Mouse (Mus musculus): ENCODE measurements around the gene Aurka.

The Aurka gene

DNA sequence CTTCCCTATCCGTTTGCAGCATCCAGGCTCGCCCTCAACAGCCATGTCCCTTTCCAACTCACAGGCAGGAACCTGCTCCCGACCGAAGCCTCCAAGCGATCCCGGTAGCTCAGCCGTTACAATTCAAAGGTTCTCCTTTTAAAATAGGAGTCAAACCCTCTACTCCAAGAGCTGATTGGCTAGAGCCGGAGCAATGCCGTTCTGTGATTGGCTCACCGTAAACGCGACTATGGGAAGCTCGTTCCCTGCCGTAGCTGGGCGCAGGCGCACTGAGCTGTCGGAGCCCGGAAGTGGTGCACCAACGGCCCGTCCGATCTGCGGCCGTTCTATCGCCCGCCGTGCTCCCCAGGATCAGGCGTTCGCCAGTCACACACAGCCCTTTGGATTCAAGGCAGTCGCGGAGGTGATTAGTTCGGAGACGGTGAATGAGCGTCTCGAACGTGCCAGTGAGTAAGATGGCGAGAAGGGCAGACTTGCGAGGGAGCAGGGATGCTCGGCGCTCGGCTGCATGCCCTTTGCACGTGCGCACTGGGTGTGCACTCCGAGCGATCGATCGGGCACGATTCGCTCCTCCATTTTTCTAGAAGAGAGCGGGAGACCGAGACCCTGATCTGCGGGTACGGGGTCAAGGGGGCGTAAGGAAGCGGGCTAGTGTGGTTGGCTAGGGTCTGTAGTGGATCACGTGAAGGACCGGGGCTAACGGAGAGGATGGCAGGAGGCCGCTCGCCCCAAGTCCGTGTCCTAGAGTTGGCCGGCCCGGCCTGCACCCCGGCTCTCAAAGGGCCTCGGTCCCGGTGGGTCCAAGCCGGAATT is at the start of gene Aurka, which contains the start of gene Cstf1:
Gene Aurka, minus strand, starts transcription at position 125 of the 813 bp plus-strand sequence.
Gene Cstf1, plus strand, starts transcription at position 271 of the 813 bp plus-strand sequence.
- DNase-seq (ENCODE audit: low read depth), result peak; percentile 92

DNA sequence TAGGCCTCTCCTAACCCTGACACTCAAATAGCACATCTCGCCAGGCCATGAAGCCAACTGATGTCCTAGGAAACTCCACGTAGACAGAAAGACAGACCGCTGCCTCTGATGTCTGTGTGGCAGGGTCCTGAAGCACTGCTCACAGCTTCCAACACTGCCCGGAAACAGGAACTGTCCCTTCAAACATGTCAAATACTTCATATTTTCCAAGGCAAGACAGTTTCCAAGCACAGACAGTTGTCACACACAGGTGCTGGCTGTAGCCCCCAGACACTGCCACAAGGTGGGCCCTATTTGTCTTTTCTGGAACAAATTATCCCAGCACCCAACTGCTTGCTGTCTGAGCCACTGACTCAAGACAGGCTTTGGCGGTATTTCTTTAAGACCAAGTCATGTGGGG is 47.9 kb upstream of the Aurka start:
- DNase-seq (ENCODE audit: low read depth), result no peak

DNA sequence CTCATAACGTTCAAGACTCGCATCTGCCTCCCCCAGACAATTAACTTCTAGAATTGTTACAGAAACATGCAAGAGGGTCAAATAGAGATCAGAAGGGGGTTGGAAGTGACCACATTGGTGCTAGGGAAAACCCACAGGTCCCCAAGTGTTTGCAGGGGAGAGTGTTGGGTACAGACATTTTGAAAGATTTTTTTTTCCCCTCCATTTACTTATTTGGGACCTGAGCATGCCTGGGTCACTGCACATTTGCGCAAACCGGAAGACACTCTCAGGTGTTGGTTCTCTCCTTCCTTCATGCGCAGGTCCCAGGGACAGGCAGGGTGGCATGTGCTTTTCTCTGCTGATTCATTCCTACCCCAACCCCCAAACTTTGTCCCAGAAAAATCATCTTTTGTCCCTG is 46.5 kb upstream of the Aurka start:
- no peak for DNase-seq (ENCODE audit: low read depth)

DNA sequence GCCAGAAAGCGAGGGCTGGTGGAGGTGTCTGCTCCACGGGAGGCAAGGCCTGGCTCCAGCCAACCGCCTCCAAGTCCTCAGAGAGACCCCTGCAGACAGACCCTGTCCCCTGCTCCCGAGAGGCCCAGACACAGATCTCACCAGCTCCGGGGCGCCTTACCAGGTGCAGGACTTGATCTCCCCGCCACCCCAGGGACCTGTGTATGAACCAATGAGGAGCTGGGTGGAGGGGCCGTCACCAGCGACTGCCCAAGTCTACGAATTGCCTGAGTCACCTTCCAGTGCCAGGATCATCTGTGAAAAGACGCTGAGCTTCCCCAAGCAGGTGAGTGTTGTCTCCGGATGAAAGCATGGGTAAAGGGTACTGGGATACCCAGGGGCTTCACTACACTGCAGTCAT is 45.9 kb upstream of the Aurka start:
- DNase-seq (ENCODE audit: low read depth), result no peak

DNA sequence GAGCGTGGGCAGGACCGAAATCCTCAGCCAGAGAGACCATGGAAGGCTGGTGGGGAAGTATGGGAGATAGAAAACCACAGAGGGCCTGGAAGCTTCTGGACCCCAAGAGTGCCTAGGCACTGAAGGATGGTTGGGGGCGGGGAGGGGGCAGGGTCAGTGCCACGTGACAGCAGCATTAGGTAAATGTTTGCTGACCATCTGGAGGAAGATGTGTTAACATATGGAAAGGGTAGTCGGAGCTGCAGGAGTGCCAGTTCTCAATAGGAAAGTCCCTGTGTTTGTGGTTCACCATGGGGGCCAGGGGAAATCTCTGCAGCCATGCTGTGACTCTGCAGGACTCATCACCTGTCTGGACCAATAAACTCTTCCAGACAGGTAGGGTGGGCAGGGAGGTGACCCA is 43.6 kb upstream of the Aurka start:
- DNase-seq (ENCODE audit: low read depth), result no peak

DNA sequence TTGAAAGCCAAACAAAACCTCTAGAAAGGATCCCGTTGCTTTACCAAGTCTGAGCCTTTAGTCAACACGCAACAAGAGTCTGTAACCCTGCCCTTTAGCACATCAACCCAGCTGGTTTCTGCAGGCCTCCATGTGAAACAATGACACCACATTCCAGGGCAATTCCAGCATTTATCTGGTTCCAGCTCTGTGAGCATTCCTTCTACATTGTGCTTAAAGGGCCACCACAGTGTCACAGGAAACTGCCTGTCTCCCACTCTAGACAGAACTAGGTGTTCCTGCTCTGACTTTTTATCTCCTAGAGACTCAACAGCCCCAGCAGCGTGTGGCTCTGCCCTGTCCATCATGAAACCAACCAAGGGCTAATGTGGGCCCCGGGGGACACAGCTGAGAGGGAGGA is 42.9 kb upstream of the Aurka start:
- DNase-seq (ENCODE audit: low read depth), result no peak

DNA sequence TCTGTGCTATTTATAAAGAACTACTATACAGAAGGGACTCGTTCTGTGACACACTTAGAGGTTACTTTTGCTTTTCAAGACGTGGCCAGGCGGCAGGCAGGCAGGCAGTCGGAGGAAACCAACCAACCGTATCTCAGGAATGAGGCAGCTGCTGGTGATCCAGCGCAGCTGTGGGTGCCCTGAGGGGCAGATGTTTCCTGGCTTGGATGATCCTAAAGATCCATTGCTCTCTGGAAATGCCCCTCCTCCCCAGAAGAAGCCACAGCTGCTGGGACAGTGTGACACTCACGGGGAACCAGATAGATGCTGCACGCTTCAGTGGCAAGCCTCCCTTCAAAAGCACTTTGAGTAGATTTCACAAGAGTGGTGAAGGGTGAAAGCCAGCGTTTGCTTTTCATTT is 42.1 kb upstream of the Aurka start:
- DNase-seq (ENCODE audit: low read depth), result no peak

DNA sequence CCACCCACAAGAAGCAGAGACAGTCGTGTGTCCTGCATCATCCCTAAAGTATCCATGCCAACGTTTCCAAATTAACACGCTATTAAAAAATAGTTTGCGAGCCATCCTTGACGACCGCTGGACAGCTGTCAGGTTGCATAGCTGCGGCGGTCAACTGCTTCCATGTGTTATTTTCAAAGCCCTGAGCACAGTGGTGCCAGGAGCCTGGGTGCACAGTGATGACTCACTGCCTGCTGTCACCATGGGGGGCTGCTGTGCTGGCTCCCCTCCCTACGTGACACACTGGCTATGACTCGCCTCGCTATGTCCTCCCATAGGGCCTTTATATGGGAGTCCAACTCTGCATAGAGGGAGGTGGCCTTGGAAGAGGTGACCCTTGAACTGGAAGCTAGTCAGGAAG is 40.8 kb upstream of the Aurka start:
- no peak for DNase-seq (ENCODE audit: low read depth)

DNA sequence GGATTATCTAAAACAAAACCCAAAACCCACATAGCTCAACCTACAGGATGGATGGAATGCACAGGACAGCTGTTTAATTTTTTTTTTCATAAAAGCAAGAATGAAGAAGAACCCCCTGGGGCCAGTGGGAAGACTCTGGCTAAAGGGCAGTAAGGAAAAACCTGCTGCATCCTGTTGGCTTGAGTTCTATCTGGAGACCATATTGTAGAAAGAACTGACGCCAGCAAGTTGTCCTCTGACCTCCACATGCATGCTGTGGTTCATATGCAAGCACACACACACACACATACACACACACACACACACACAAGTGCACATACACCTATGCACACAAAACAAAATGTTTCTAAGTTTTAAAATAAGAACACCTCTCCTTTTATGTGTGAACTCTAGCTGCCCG is 40.4 kb upstream of the Aurka start:
- no peak for DNase-seq (ENCODE audit: low read depth)

DNA sequence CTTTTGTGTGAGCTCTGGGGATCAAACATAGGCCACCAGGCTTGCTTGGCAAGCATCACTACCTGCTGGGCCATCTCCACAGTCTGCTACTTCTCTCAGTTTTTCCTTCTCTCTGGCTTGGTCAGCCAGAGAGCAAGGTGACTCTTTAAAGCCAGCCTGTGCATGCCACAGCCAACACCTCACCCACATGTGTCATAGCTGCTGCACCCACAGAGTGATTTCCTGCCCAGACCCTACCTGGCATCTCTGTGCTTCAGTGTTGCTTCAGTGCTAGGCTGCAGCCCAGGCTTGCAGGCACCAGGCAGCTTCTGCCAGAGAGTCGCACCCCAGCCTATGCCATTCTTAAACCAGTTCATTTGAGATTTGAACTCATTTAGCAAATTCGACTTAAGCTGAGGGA is 37.2 kb upstream of the Aurka start:
- DNase-seq (ENCODE audit: low read depth), result no peak

DNA sequence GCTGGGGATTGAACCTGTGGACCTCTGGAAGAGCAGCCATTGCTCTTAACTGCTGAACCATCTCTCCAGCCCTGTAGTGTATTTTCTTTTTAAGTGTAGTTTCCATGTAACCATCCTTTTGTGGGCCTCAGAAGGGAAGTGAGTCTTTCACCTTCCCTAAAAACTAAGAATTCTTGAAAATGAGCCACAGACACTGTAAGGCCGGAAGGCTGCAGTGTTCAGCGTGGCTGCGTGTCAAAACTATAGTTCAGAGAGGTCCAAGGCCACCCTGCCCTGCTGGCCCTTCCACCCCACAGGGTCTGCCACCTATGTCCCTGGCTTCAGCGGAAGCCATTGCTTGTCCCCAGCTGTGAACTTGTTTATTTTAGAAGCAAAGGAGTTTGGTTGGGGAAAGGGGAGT is 35.8 kb upstream of the Aurka start:
- no peak for DNase-seq (ENCODE audit: low read depth)

DNA sequence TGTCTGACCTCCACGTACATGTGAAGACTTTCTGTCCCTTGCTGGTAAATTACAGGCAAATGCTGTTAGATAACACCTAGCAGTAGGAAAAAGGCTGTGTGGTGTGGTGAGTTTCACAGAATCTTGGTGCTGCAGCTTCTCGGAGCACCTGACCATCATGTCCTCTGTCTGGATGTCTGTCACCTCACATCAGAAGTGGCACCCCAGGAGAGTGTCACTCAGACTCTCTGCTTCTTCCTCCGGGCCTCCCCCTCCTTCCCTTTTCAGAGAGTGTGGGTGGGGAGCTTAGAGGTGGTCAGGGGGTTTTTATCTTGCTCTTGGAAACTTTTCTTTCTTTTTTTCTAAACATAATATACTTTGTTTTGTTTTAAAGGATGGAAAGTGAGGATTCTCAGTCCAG is 34.7 kb upstream of the Aurka start:
- DNase-seq (ENCODE audit: low read depth), result no peak

DNA sequence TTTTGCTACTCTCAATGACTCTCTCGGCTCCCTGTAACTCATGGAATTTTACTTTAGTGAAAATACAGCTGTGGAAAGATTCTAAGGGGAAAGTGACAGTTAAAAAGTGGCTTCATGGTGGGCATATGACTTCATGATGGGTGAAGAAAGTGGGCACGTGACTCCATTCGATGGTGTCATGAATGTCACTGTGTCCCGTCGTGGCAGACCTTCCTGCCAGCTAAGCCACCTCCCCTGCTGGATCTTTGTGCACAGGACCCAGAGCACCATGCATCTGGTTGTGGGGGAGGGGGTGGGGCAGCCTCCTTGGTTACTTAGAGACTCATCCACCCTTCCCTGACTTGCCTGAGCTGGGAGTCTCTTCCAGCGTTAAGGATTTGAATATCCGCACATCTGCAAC is 33.9 kb upstream of the Aurka start:
- DNase-seq (ENCODE audit: low read depth), result no peak

DNA sequence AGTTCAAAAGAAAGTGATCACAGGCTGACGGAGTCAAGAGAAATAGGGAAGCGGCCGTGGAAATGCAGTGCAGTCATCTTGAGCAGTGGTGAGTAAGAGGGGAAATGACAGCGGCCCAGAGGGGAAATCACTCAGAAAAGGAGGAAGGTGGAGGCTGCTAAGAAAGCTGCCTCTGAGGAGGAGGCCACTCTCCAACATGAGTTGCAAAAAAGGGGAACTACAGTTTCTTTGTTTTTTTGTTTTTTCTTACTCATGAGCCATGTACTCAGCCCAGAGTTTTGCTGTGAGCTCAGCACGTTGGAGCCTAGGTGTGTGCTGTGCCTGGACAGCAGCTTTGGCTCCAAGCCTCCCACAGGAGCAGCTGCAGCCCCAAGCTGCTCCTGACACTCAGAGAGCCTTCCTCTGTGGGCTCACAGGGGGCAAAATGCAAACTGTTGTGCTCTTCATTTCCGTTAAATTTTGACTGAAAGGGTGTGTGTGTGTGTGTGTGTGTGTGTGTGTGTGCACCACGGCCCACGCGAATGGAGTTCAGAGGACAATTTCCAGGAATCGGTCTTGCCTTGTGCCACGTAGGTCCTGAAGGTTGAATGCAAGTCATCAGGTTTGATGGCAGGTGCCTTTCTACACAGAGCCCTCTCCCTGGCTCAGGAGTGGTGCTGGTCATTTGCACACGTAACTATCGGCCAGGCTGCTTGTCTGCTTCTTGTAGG is 30.9 kb upstream of the Aurka start:
- DNase-seq (ENCODE audit: low read depth), result no peak

DNA sequence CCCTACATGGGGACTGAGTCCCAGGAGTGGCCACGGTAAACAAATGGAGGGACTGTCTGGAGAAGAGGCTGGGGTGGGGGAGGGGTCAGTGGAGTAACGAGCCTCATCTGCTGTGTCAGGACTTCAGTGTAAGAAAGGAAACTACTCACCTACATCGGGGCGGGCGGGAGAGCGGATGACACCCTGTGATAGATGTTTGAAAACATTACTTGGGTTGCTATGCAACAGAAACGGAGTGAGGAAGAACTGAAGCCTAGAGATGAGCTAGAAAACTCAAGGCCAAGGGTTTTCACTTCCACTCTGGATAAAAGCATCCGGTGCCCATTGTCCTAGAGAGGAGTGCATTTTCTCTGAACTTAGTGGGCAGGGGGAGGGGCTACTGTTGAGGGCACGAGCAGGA is 29.6 kb upstream of the Aurka start:
- no peak for DNase-seq (ENCODE audit: low read depth)

DNA sequence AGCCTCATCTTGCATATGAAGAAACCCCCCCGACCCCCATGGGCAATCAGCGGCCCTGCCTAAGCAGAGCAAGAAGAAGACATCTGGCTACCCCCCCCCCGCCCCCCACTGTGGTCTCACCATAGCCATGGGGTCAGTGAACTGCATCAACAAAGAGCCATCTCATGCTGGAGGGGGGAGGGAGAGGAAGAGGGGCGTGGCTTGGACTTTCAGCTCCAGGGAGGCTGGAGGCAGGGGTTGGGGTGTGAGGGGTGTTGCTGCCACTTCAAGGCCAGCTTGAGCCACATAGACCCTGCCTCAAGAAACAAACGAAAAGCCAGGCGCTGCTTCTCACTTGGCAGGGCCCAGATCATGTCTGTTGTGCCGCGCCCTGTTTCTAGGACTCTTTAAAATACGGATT is 25.6 kb upstream of the Aurka start:
- no peak for DNase-seq (ENCODE audit: low read depth)

DNA sequence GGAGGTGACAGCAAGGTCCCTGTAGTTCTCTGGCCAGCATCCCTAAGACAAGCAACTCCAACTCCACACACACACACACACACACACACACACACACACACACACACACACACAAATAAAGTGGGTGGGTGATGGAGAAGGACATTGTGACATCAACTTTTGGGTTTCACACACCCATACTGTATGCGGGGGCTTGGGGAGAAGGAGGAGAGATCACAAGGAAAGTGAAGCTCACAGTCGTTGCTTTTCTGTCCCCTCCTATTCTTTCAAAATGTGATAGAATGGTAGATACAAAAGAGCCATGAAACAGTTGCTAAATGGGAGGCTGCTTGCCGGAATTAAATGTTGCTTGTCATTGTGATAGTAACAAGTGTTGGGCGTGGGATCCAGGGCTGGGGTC is 24.3 kb upstream of the Aurka start:
- DNase-seq (ENCODE audit: low read depth), result no peak

DNA sequence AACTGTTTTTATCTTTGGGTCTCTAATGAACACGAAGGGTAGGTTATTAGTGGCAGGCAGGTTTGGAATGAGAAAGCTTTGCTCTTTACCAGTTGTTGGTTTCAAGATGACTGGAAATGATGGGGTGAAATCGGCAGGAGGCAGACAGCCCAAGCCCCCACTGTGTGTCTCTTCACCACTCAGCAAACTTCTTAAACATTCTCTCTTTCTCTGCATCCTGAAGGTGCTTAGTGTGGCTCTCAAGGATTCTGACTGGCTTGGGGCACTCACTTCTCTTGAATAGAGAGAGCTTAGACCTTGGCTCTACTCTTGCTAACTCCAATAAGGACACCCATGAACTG is 23.7 kb upstream of the Aurka start:
- DNase-seq (ENCODE audit: low read depth), result no peak

DNA sequence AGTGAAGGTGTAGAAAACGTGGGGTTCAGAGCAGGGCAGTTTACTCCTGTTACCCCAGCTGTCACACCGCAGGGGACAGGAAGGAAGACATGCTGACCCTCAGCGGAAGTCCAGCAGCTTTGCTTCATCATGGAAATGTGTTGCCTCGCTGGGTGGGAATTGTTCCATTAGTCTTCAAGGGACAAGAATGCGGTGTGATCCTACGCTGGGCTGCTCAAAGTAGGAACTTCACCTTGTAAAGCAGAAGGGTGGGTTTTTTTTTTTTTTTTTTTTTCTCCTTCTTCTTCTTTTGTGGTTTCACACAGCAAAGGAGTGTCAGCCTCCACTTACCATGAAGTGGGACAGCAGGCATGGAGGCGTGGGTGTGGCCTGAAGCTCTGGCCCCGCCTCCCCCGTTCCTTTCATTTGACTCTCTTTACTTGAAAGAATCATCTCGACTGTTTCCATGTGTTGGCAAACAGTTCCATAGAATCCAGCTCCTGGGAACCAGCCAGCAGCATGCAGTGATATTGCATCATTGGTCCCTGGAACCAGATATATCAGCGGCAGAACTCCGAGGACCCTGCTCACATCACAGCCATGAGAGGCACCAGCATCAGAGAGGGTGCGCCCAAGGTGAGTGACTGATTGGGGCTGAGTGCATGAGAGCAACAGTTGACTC is 23.2 kb upstream of the Aurka start, which contains the start of gene Cass4:
Gene Cass4, plus strand, starts transcription at position 404 of the 661 bp plus-strand sequence.
- no peak for DNase-seq (ENCODE audit: low read depth)

DNA sequence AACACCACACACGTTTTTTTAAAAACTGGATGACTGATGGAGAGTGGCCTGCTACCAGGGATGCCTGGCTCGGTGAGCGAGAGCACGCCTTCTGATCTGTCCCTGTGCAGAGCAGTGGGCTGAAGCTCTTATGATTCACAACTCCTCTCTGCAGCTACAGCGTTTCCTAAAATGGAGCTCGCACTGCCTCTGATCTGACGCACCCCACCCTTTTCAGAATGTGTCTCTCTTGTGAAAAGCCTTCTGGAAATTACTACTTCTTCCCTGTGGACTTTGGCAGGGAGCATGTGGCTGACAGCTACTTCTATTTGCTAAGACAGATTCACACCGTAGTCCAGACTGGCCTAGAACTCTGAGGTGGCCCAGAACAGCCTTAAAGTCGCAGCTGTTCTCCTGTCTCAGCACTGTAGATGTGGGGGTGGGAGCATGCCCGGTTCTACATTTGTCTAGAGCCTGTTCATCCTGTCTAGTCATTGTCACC is 21.7 kb upstream of the Aurka start:
- DNase-seq (ENCODE audit: low read depth), result no peak

DNA sequence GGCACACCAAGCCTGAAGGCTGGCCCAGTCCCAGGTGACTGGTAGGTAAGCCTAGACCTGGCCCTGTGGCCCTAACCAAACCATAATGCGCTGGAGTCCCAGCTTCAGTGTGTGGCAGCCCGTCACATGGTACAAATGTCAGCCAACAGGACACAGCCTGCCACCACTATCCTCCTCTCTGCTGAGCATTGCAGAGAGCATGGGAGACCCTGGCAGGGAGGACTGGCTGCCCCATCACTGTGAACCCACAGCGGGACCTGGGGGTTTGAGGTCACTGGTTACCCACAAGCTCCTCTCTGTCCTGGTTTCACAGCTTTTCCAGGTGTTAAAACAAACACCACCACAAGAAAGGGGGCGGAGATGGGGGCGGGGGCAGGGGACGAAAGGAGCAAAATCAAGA is 20.0 kb upstream of the Aurka start:
- no peak for DNase-seq (ENCODE audit: low read depth)

DNA sequence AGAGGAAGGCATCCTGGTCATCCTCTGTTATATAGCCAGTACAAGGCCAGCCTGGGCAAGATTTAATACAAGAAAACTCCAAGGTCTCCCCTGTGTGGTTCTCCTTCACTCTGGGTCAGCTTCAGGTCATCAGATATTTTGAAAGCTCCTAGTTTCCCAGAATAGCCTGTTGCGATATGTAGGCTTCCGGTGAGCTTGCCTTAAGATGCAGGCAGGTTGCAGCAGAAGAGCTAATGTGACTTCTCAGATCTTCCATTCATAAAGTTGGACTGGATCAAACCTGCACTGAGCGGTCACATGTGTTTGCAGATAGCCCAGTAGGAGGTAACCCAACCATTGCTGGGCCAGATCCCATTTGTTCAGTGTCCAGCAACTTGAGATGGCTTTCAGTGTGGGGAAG is 14.4 kb upstream of the Aurka start:
- no peak for DNase-seq (ENCODE audit: low read depth)

DNA sequence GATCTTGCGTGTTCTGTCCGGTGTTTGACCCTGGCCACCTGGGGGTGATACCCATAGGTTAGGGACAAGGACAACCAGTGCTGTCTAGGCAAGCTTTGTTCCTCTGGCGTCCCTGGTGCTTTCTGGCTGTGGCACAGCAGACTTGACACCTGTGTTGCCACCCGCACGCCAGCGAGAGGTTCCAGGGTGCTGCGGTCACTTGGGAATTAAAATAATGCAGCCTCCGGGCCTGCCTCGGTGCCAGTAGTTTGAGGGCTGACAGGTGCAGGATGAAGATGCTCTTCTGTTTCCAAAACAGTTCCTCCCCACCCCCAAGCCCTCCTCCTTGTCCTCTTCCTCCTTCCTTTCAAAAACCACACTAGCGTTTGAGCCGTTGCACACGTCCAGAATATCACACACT is 11.6 kb upstream of the Aurka start:
- DNase-seq (ENCODE audit: low read depth), result no peak

Data from c-Kit-positive CD71-positive TER-119-negative erythroid progenitor cells, embryonic 14.5 days (primary cell).